Mouse (Mus musculus) thymus, adult 2 months (tissue): ENCODE data around the gene Fgfr2.

ENCODE experiments used
- CTCF ChIP-seq: fragments of 200-500 bp; IDR thresholded peaks from 2 replicates; pipeline ENCODE4 v1.5.1; 2012; ENCODE audit warnings: mild to moderate bottlenecking, control low read depth, low read length, moderate library complexity, borderline replicate concordance; ENCODE audit not compliant: control insufficient read depth, poor library complexity, insufficient read depth; ENCODE audit errors: extremely low read depth
- POLR2A ChIP-seq: fragments of 200-500 bp; IDR thresholded peaks from 2 replicates; pipeline ENCODE4 v1.6.1; 2012; ENCODE audit warnings: mild to moderate bottlenecking, low read length, control low read depth, moderate library complexity; ENCODE audit not compliant: control insufficient read depth, poor library complexity, insufficient read depth; ENCODE audit errors: extremely low read depth

DNA sequence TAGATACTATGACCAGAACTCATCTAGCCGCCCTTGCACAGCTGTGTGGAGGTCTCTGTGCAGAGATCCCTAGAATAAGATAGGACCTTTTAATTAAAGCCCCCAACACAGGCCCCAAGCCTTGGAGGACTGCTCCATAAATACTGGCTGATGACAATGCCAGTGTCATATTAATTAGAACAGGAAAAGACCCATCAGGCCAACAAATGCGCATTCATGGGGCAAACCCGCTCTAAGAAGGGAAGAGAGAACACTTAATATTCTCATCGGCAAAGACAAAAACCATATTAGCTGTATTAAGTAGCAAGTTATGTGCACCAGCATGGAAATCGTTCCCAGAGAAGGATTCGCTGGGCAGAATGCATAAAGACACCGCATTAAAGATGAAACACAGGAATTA is 1521.0 kb downstream of the Fgfr2 start:
- no peak for TF ChIP-seq CTCF
- no peak for TF ChIP-seq POLR2A
